Mouse (Mus musculus): ENCODE data around the gene Syne2. TPM values are rescaled to one million over a fixed set of nuclear protein-coding genes. Genes with fewer than 3 reads are reported as not detected.
A peak's percentile ranks its signal among the peaks of the same experiment; 100 is the strongest.
"Not testable (repeated sequence)": the region's sequence is repeated elsewhere in the genome, so short reads cannot be mapped to it uniquely, and the experiment has no call there.

Syne2 gene
- polyA plus RNA-seq, 1 experiment from 2014 or later = 63.7 TPM

- no peak for ATAC-seq (ENCODE audit: insufficient number of reproducible peaks, low FRiP score)
- H3K4me1 ChIP-seq (replicated peaks) = peaks cover under 1% of the 10 kb centered on the region; the same call in 1 of the 2 replicates
- H3K27ac ChIP-seq (ENCODE audit: poor library complexity, severe bottlenecking) = no peak overlapping the region
- H3K36me3 ChIP-seq = peaks cover 58% of the 10 kb centered on the region
- H3K9me3 ChIP-seq (replicated peaks) = no peaks in the 10 kb centered on the region
- no peaks in the 10 kb centered on the region for H3K27me3 ChIP-seq (replicated peaks)
- WGBS = 84% methylated on average over 15 of the region's 15 CpGs
- H3K4me2 ChIP-seq = no peak overlapping the region
- no peak overlapping the region for H3K9ac ChIP-seq
- H3K4me3 ChIP-seq = no peak overlapping the region
Observed at GRCm38 (mm10) chr12:76109646-76110405, 291.9 kb downstream of the Syne2 start.

- Histone ChIP-seq H3K27me3 (replicated peaks) (no peaks in the 10 kb centered on the region), H3K27ac (ENCODE audit: poor library complexity, severe bottlenecking) (no peak overlapping the region), H3K4me1 (replicated peaks) (peaks cover 10% of the 10 kb centered on the region), H3K4me3 (no peak overlapping the region), H3K36me3 (peaks cover 46% of the 10 kb centered on the region), H3K4me2 (no peak overlapping the region), H3K9me3 (replicated peaks) (no peaks in the 10 kb centered on the region), H3K9ac (no peak overlapping the region)
- no peak for ATAC-seq (ENCODE audit: insufficient number of reproducible peaks, low FRiP score)
- 65% methylated on average over 3 of the region's 3 CpGs for WGBS
Observed at GRCm38 (mm10) chr12:76111046-76111445, 293.1 kb downstream of the Syne2 start.

- Histone ChIP-seq H3K9me3 (replicated peaks) (0 out of 2 replicates have a peak, but pooled peaks cover 4% of the 10 kb centered on the region), H3K4me2 (no peak overlapping the region), H3K9ac (no peak overlapping the region), H3K27me3 (replicated peaks) (no peaks in the 10 kb centered on the region), H3K36me3 (no peaks in the 10 kb centered on the region), H3K4me3 (no peak overlapping the region), H3K27ac (ENCODE audit: poor library complexity, severe bottlenecking) (peak overlapping the region; percentile 81; the same call in 1 of the 2 replicates), H3K4me1 (replicated peaks) (peaks cover 28% of the 10 kb centered on the region)
- WGBS = 66% methylated on average over 4 of the region's 4 CpGs
- ATAC-seq (ENCODE audit: insufficient number of reproducible peaks, low FRiP score) = no peak
Observed at GRCm38 (mm10) chr12:76116577-76116976, 298.6 kb downstream of the Syne2 start.

GRCm38 (mm10) chr12:76117632-76118153 lies 299.8 kb downstream of the Syne2 start:
- H3K9ac ChIP-seq = no peak overlapping the region
- no peaks in the 10 kb centered on the region for H3K27me3 ChIP-seq (replicated peaks)
- 0 out of 2 replicates have a peak, but pooled peaks have one; percentile 73 for ATAC-seq (ENCODE audit: insufficient number of reproducible peaks, low FRiP score)
- H3K9me3 ChIP-seq (replicated peaks) = 0 out of 2 replicates have a peak, but pooled peaks cover 4% of the 10 kb centered on the region
- H3K27ac ChIP-seq (ENCODE audit: poor library complexity, severe bottlenecking) = peak overlapping the region; percentile 81
- H3K36me3 ChIP-seq = no peaks in the 10 kb centered on the region
- H3K4me1 ChIP-seq (replicated peaks) = peaks cover 28% of the 10 kb centered on the region
- H3K4me2 ChIP-seq = no peak overlapping the region
- H3K4me3 ChIP-seq = no peak overlapping the region
- WGBS = 36% methylated on average over 4 of the region's 4 CpGs

- Histone ChIP-seq H3K36me3 (no peaks in the 10 kb centered on the region), H3K27me3 (replicated peaks) (no peaks in the 10 kb centered on the region), H3K9ac (no peak overlapping the region), H3K9me3 (replicated peaks) (0 out of 2 replicates have a peak, but pooled peaks cover 4% of the 10 kb centered on the region), H3K27ac (ENCODE audit: poor library complexity, severe bottlenecking) (no peak overlapping the region), H3K4me2 (no peak overlapping the region), H3K4me3 (no peak overlapping the region), H3K4me1 (replicated peaks) (peaks cover 8% of the 10 kb centered on the region)
- 84% methylated on average over 6 of the region's 6 CpGs for WGBS
- no peak for ATAC-seq (ENCODE audit: insufficient number of reproducible peaks, low FRiP score)
Observed at GRCm38 (mm10) chr12:76123223-76123622, 305.3 kb downstream of the Syne2 start.

GRCm38 (mm10) chr12:76128306-76128705 lies 310.4 kb downstream of the Syne2 start:
- WGBS = 41% methylated on average over 3 of the region's 3 CpGs
- no peak overlapping the region for H3K27ac ChIP-seq (ENCODE audit: poor library complexity, severe bottlenecking)
- ATAC-seq (ENCODE audit: insufficient number of reproducible peaks, low FRiP score) = no peak
- H3K4me3 ChIP-seq = no peak overlapping the region
- no peak overlapping the region for H3K4me2 ChIP-seq
- H3K27me3 ChIP-seq (replicated peaks) = no peaks in the 10 kb centered on the region
- H3K4me1 ChIP-seq (replicated peaks) = peaks cover 6% of the 10 kb centered on the region; the same call in 1 of the 2 replicates
- no peaks in the 10 kb centered on the region for H3K9me3 ChIP-seq (replicated peaks)
- no peaks in the 10 kb centered on the region for H3K36me3 ChIP-seq
- H3K9ac ChIP-seq = no peak overlapping the region

GRCm38 (mm10) chr12:76128831-76129230 lies 310.9 kb downstream of the Syne2 start:
- Histone ChIP-seq H3K36me3 (no peaks in the 10 kb centered on the region), H3K4me1 (replicated peaks) (peaks cover 6% of the 10 kb centered on the region; the same call in 1 of the 2 replicates), H3K4me3 (no peak overlapping the region), H3K27ac (ENCODE audit: poor library complexity, severe bottlenecking) (no peak overlapping the region), H3K27me3 (replicated peaks) (no peaks in the 10 kb centered on the region), H3K9me3 (replicated peaks) (no peaks in the 10 kb centered on the region), H3K9ac (no peak overlapping the region), H3K4me2 (no peak overlapping the region)
- WGBS = 83% methylated on average over 10 of the region's 10 CpGs
- no peak for ATAC-seq (ENCODE audit: insufficient number of reproducible peaks, low FRiP score)

- Histone ChIP-seq H3K27ac (ENCODE audit: poor library complexity, severe bottlenecking) (no peak overlapping the region), H3K9ac (no peak overlapping the region), H3K4me1 (replicated peaks) (peaks cover 11% of the 10 kb centered on the region; the same call in 1 of the 2 replicates), H3K4me2 (no peak overlapping the region), H3K27me3 (replicated peaks) (no peaks in the 10 kb centered on the region), H3K36me3 (no peaks in the 10 kb centered on the region), H3K9me3 (replicated peaks) (no peaks in the 10 kb centered on the region), H3K4me3 (no peak overlapping the region)
- no peak for ATAC-seq (ENCODE audit: insufficient number of reproducible peaks, low FRiP score)
- 21% methylated on average over 4 of the region's 4 CpGs for WGBS
Observed at GRCm38 (mm10) chr12:76130281-76130680, 312.3 kb downstream of the Syne2 start.

GRCm38 (mm10) chr12:76130891-76131290 lies 313.0 kb downstream of the Syne2 start:
- WGBS = 81% methylated on average over 6 of the region's 6 CpGs
- no peak overlapping the region for H3K27ac ChIP-seq (ENCODE audit: poor library complexity, severe bottlenecking)
- H3K27me3 ChIP-seq (replicated peaks) = no peaks in the 10 kb centered on the region
- H3K9ac ChIP-seq = no peak overlapping the region
- H3K4me3 ChIP-seq = no peak overlapping the region
- H3K9me3 ChIP-seq (replicated peaks) = no peaks in the 10 kb centered on the region
- peaks cover 13% of the 10 kb centered on the region; the same call in 1 of the 2 replicates for H3K4me1 ChIP-seq (replicated peaks)
- H3K4me2 ChIP-seq = no peak overlapping the region
- ATAC-seq (ENCODE audit: insufficient number of reproducible peaks, low FRiP score) = no peak
- no peaks in the 10 kb centered on the region for H3K36me3 ChIP-seq

- ATAC-seq (ENCODE audit: insufficient number of reproducible peaks, low FRiP score) = no peak
- no peaks in the 10 kb centered on the region for H3K27me3 ChIP-seq (replicated peaks)
- H3K9ac ChIP-seq = no peak overlapping the region
- H3K9me3 ChIP-seq (replicated peaks) = no peaks in the 10 kb centered on the region
- no peak overlapping the region for H3K27ac ChIP-seq (ENCODE audit: poor library complexity, severe bottlenecking)
- H3K4me3 ChIP-seq = no peak overlapping the region
- H3K4me1 ChIP-seq (replicated peaks) = peaks cover 10% of the 10 kb centered on the region; the same call in 1 of the 2 replicates
- H3K4me2 ChIP-seq = no peak overlapping the region
- H3K36me3 ChIP-seq = no peaks in the 10 kb centered on the region
- WGBS = 49% methylated on average over 4 of the region's 4 CpGs
Observed at GRCm38 (mm10) chr12:76132591-76132990, 314.7 kb downstream of the Syne2 start.

GRCm38 (mm10) chr12:76133081-76133480 lies 315.1 kb downstream of the Syne2 start:
- H3K27ac ChIP-seq (ENCODE audit: poor library complexity, severe bottlenecking); H3K4me2 ChIP-seq; H3K9me3 ChIP-seq (replicated peaks); H3K4me3 ChIP-seq; H3K36me3 ChIP-seq; H3K4me1 ChIP-seq (replicated peaks); H3K27me3 ChIP-seq (replicated peaks); H3K9ac ChIP-seq; ATAC-seq (ENCODE audit: insufficient number of reproducible peaks, low FRiP score): not testable (repeated sequence)
- WGBS = 80% methylated on average over 9 of the region's 9 CpGs

Measured in heart, embryonic 12.5 days (tissue).